Mouse (Mus musculus) heart, adult 2 months (tissue): ENCODE measurements around the gene Eml6.

Source experiments
- EP300 ChIP-seq: fragments of 200-500 bp; IDR thresholded peaks from 2 replicates; pipeline ENCODE4 v1.6.1; 2011; ENCODE audit warnings: low read depth, low read length, control low read depth; ENCODE audit not compliant: insufficient read depth
- POLR2A ChIP-seq: fragments of 200-500 bp; IDR thresholded peaks from 2 replicates; pipeline ENCODE4 v1.6.1; 2011; ENCODE audit warnings: mild to moderate bottlenecking, low read depth, low read length, control low read depth; ENCODE audit not compliant: insufficient read depth

DNA sequence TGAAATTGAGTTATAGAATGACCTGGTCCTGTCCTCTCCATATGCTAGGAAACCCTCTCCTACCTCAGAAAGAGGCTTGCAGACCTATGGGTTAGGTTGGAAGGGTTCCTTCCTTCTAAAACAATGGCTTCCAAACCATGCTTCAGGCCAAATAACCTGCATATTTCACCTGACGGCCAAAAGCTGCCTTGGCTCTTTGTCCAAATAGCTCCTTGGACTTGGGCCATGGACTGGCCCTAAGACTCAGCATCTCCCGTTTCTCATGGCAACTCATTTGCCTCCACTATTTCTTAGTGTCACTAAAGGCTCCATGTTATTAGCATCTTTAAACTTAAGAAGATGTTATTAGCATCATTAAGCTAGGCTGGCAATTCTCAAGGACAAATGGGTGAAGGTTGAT lies 280.3 kb downstream of the Eml6 start:
- TF ChIP-seq POLR2A (no peak), EP300 (no peak)
